Mouse (Mus musculus) lung, postnatal 0 days (tissue): ENCODE measurements around the gene Elovl1. TPM values are rescaled to one million over a fixed set of nuclear protein-coding genes. Genes with fewer than 3 reads are reported as not detected.

Experiments
- ATAC-seq: fragments of 200-750 bp; cut with Nextera tagmentation; 2 replicates; pipeline ENCODE4 v1.8.0; 2017; ENCODE audit warnings: moderate library complexity
- DNase-seq: peaks from one replicate; pipeline ENCODE4 v3.0.0-alpha.2; 2016; ENCODE audit warnings: low spot score
- H3K27ac ChIP-seq: fragments of 300-500 bp; sonication (generic); 2 replicates; pipeline ENCODE4 v1.5.1; 2014; ENCODE audit warnings: antibody characterized with exemption, mild to moderate bottlenecking, low read length, mixed read lengths
- H3K27me3 ChIP-seq: fragments of 300-500 bp; sonication (generic); replicated peaks from 2 replicates; pipeline ENCODE4 v1.6.1; 2014; ENCODE audit warnings: low read length, mixed read lengths; ENCODE audit not compliant: insufficient read depth
- H3K36me3 ChIP-seq: fragments of 300-500 bp; sonication (generic); 2 replicates; pipeline ENCODE4 v1.6.1; 2014; ENCODE audit warnings: low read length, mixed read lengths; ENCODE audit not compliant: insufficient read depth
- H3K4me1 ChIP-seq: fragments of 300-500 bp; sonication (generic); 2 replicates; pipeline ENCODE4 v1.6.1; 2014; ENCODE audit warnings: antibody characterized with exemption, low read depth, low read length, mixed read lengths; ENCODE audit not compliant: insufficient read depth
- H3K4me2 ChIP-seq: fragments of 300-500 bp; sonication (generic); replicated peaks from 2 replicates; pipeline ENCODE4 v1.6.1; 2014; ENCODE audit warnings: low read depth, mild to moderate bottlenecking, low read length, moderate library complexity, mixed read lengths
- H3K4me3 ChIP-seq: fragments of 300-500 bp; sonication (generic); 2 replicates; pipeline ENCODE4 v1.5.1; 2014; ENCODE audit warnings: low read depth, low read length
- H3K9ac ChIP-seq: fragments of 300-500 bp; sonication (generic); replicated peaks from 2 replicates; pipeline ENCODE4 v1.6.1; 2014; ENCODE audit warnings: low read depth, mild to moderate bottlenecking
- H3K9me3 ChIP-seq: fragments of 300-500 bp; sonication (generic); 2 replicates; pipeline ENCODE4 v1.6.1; 2016; ENCODE audit warnings: low read length, mixed read lengths
- CTCF ChIP-seq: IDR thresholded peaks from 2 replicates; pipeline ENCODE4 v1.5.1; 2016; ENCODE audit warnings: antibody characterized with exemption, mild to moderate bottlenecking
- EP300 ChIP-seq: IDR thresholded peaks from 2 replicates; pipeline ENCODE4 v1.6.1; 2016; ENCODE audit warnings: antibody characterized with exemption, mild to moderate bottlenecking, control low read depth
- WGBS: fragments of 180-500 bp; shearing (Covaris S2); extraction: QIAGEN DNeasy Blood & Tissue Kit; methylation state at CpG from one replicate; pipeline ENCODE4 v1.1.7; 2014; 5-methylcytosine and 5-hydroxymethylcytosine counted together
- polyA plus RNA-seq: library from polyadenylated mRNA; unstranded; fragments of >200 nt; fragmentation: Nextera tagmentation; extraction: Ambion mirVana; gene quantifications from 2 replicates; pipeline ENCODE4 v1.2.1, GENCODE M21; 2015

The Elovl1 gene
- polyA plus RNA-seq, 1 experiment from 2014 or later: 351 TPM

- WGBS: 48% methylated on average over 4 of the region's 4 CpGs
- peak; percentile 60 for DNase-seq
- no peak overlapping the region for H3K4me3 ChIP-seq
- no peaks in the 10 kb centered on the region for H3K27me3 ChIP-seq
- no peaks in the 10 kb centered on the region for H3K9me3 ChIP-seq
- TF ChIP-seq CTCF: no peak
- TF ChIP-seq EP300: peak; percentile 52
- peak overlapping the region; percentile 69; the same call in 1 of the 2 replicates for H3K27ac ChIP-seq
- H3K4me1 ChIP-seq: peaks cover 19% of the 10 kb centered on the region; the same call in 1 of the 2 replicates
- peak; percentile 4 for ATAC-seq
- no peak overlapping the region for H3K4me2 ChIP-seq
- peaks cover 15% of the 10 kb centered on the region; the same call in 1 of the 2 replicates for H3K36me3 ChIP-seq
- H3K9ac ChIP-seq: no peak overlapping the region
These were observed 3.2 kb upstream of the Elovl1 start for GRCm38 (mm10) chr4:118424541-118425160.

- peaks cover 24% of the 10 kb centered on the region; the same call in 1 of the 2 replicates for H3K4me1 ChIP-seq
These were observed 2.5 kb upstream of the Elovl1 start for GRCm38 (mm10) chr4:118425374-118425773.

GRCm38 (mm10) chr4:118427415-118427767 is 502 bp upstream of the Elovl1 start:
- H3K4me1 ChIP-seq: peaks cover 24% of the 10 kb centered on the region; the same call in 1 of the 2 replicates
- no peaks in the 10 kb centered on the region for H3K9me3 ChIP-seq
- TF ChIP-seq EP300 (no peak), CTCF (no peak)
- ATAC-seq: peak; percentile 15
- H3K36me3 ChIP-seq: peaks cover 7% of the 10 kb centered on the region; the same call in 1 of the 2 replicates
- peak overlapping the region; percentile 71 for H3K4me3 ChIP-seq
- DNase-seq: no peak
- H3K27me3 ChIP-seq: no peaks in the 10 kb centered on the region
- WGBS: 3% methylated on average over 5 of the region's 5 CpGs
- peak overlapping the region; percentile 80; the same call in 1 of the 2 replicates for H3K9ac ChIP-seq
- H3K4me2 ChIP-seq: peak overlapping the region; percentile 83
- peak overlapping the region; percentile 96 for H3K27ac ChIP-seq

More at GRCm38 (mm10) chr4:118425374-118425773, 2.5 kb upstream of the Elovl1 start:
- Histone ChIP-seq H3K4me2 (no peak overlapping the region), H3K9me3 (no peaks in the 10 kb centered on the region), H3K4me3 (no peak overlapping the region), H3K36me3 (peaks cover 11% of the 10 kb centered on the region; the same call in 1 of the 2 replicates), H3K27me3 (no peaks in the 10 kb centered on the region), H3K9ac (no peak overlapping the region), H3K27ac (peak overlapping the region; percentile 69)
- ATAC-seq: no peak
- 95% methylated on average over 1 of the region's 1 CpGs for WGBS
- no peak for DNase-seq
- TF ChIP-seq EP300: no peak
- TF ChIP-seq CTCF: no peak

GRCm38 (mm10) chr4:118428531-118429214 is 780 bp downstream of the Elovl1 start:
- peak overlapping the region; percentile 96 for H3K27ac ChIP-seq
- TF ChIP-seq EP300 (peak; percentile 29; the same call in 1 of the 2 replicates), CTCF (no peak)
- no peaks in the 10 kb centered on the region for H3K27me3 ChIP-seq
- H3K4me3 ChIP-seq: peak overlapping the region; percentile 71
- peaks cover 24% of the 10 kb centered on the region; the same call in 1 of the 2 replicates for H3K4me1 ChIP-seq
- H3K9me3 ChIP-seq: no peaks in the 10 kb centered on the region
- H3K9ac ChIP-seq: peak overlapping the region; percentile 80
- DNase-seq (peak; percentile 82), ATAC-seq (peak; percentile 51)
- whole genome bisulfite sequencing: 17% methylated on average over 15 of the region's 15 CpGs
- H3K36me3 ChIP-seq: peaks cover 12% of the 10 kb centered on the region; the same call in 1 of the 2 replicates
- peak overlapping the region; percentile 83 for H3K4me2 ChIP-seq

GRCm38 (mm10) chr4:118429215-118429895 is 1.5 kb downstream of the Elovl1 start:
- Histone ChIP-seq H3K4me1 (peaks cover 24% of the 10 kb centered on the region; the same call in 1 of the 2 replicates), H3K4me3 (peak overlapping the region; percentile 71), H3K27me3 (no peaks in the 10 kb centered on the region), H3K27ac (peak overlapping the region; percentile 96), H3K9ac (peak overlapping the region; percentile 19; the same call in 1 of the 2 replicates), H3K4me2 (peak overlapping the region; percentile 83), H3K9me3 (no peaks in the 10 kb centered on the region), H3K36me3 (peaks cover 12% of the 10 kb centered on the region; the same call in 1 of the 2 replicates)
- DNase-seq (peak; percentile 55), ATAC-seq (no peak)
- 21% methylated on average over 7 of the region's 7 CpGs for WGBS
- TF ChIP-seq CTCF (no peak), EP300 (no peak)

GRCm38 (mm10) chr4:118432332-118432731 is 4.4 kb downstream of the Elovl1 start:
- Histone ChIP-seq H3K4me1 (peaks cover 29% of the 10 kb centered on the region), H3K27ac (no peak overlapping the region), H3K4me3 (no peak overlapping the region), H3K36me3 (peaks cover 12% of the 10 kb centered on the region; the same call in 1 of the 2 replicates), H3K27me3 (no peaks in the 10 kb centered on the region), H3K4me2 (no peak overlapping the region), H3K9ac (no peak overlapping the region), H3K9me3 (no peaks in the 10 kb centered on the region)
- 70% methylated on average over 8 of the region's 8 CpGs for WGBS
- no peak for TF ChIP-seq EP300
- TF ChIP-seq CTCF: no peak
- DNase-seq: no peak
- no peak for ATAC-seq
